Mouse (Mus musculus): ENCODE data around the gene Ctnnbl1.
A peak's percentile ranks its signal among the peaks of the same experiment; 100 is the strongest.

Gene Ctnnbl1

GRCm38 (mm10) chr2:157875111-157875510 is 137.9 kb downstream of the Ctnnbl1 start:
- DNase-seq (ENCODE audit: low read depth, low spot score) = no peak

- DNase-seq (ENCODE audit: low read depth, low spot score) = no peak
Measured at GRCm38 (mm10) chr2:157877394-157877793, 140.2 kb downstream of the Ctnnbl1 start.

GRCm38 (mm10) chr2:157877967-157878366 is 140.8 kb downstream of the Ctnnbl1 start:
- DNase-seq (ENCODE audit: low read depth, low spot score) = no peak

- DNase-seq (ENCODE audit: low read depth, low spot score) = no peak
Measured at GRCm38 (mm10) chr2:157881939-157882338, 144.7 kb downstream of the Ctnnbl1 start.

GRCm38 (mm10) chr2:157887275-157888025 is 150.2 kb downstream of the Ctnnbl1 start:
- no peak for DNase-seq (ENCODE audit: low read depth, low spot score)

GRCm38 (mm10) chr2:157891166-157891565 is 154.0 kb downstream of the Ctnnbl1 start:
- no peak for DNase-seq (ENCODE audit: low read depth, low spot score)

GRCm38 (mm10) chr2:157897131-157897530 is 159.9 kb downstream of the Ctnnbl1 start:
- no peak for DNase-seq (ENCODE audit: low read depth, low spot score)

GRCm38 (mm10) chr2:157913204-157913636 is 176.0 kb downstream of the Ctnnbl1 start:
- DNase-seq (ENCODE audit: low read depth, low spot score) = no peak

GRCm38 (mm10) chr2:157913705-157914104 is 176.5 kb downstream of the Ctnnbl1 start:
- peak; percentile 71 for DNase-seq (ENCODE audit: low read depth, low spot score)

- DNase-seq (ENCODE audit: low read depth, low spot score) = peak; percentile 66
Measured at GRCm38 (mm10) chr2:157914105-157914764, 177.0 kb downstream of the Ctnnbl1 start, which contains the start of gene Vstm2l. Vstm2l (plus strand) TSS chr2:157914653.

- DNase-seq (ENCODE audit: low read depth, low spot score) = no peak
Measured at GRCm38 (mm10) chr2:157914889-157915517, 177.8 kb downstream of the Ctnnbl1 start.

- no peak for DNase-seq (ENCODE audit: low read depth, low spot score)
Measured at GRCm38 (mm10) chr2:157918529-157918928, 181.3 kb downstream of the Ctnnbl1 start.

GRCm38 (mm10) chr2:157921551-157921950 is 184.3 kb downstream of the Ctnnbl1 start:
- DNase-seq (ENCODE audit: low read depth, low spot score) = no peak

- no peak for DNase-seq (ENCODE audit: low read depth, low spot score)
Measured at GRCm38 (mm10) chr2:157923406-157923805, 186.2 kb downstream of the Ctnnbl1 start.

- DNase-seq (ENCODE audit: low read depth, low spot score) = no peak
Measured at GRCm38 (mm10) chr2:157924504-157924903, 187.3 kb downstream of the Ctnnbl1 start.

GRCm38 (mm10) chr2:157926502-157926901 is 189.3 kb downstream of the Ctnnbl1 start:
- no peak for DNase-seq (ENCODE audit: low read depth, low spot score)

- no peak for DNase-seq (ENCODE audit: low read depth, low spot score)
Measured at GRCm38 (mm10) chr2:157926927-157927326, 189.7 kb downstream of the Ctnnbl1 start.

- no peak for DNase-seq (ENCODE audit: low read depth, low spot score)
Measured at GRCm38 (mm10) chr2:157927397-157927796, 190.2 kb downstream of the Ctnnbl1 start.

GRCm38 (mm10) chr2:157927815-157928214 is 190.6 kb downstream of the Ctnnbl1 start:
- peak; percentile 76 for DNase-seq (ENCODE audit: low read depth, low spot score)

GRCm38 (mm10) chr2:157932655-157933054 is 195.5 kb downstream of the Ctnnbl1 start:
- no peak for DNase-seq (ENCODE audit: low read depth, low spot score)

- DNase-seq (ENCODE audit: low read depth, low spot score) = no peak
Measured at GRCm38 (mm10) chr2:157935444-157936171, 198.4 kb downstream of the Ctnnbl1 start.

- DNase-seq (ENCODE audit: low read depth, low spot score) = no peak
Measured at GRCm38 (mm10) chr2:157936676-157937075, 199.5 kb downstream of the Ctnnbl1 start.

All from retina, adult 2 months (tissue).